Mouse (Mus musculus): Measurements from ENCODE around the gene Grwd1. TPM values are rescaled to one million over a fixed set of nuclear protein-coding genes. Genes with fewer than 3 reads are reported as not detected.

Grwd1 gene
- polyA plus RNA-seq, 1 experiment from 2014 or later, result 75.4 TPM

DNA sequence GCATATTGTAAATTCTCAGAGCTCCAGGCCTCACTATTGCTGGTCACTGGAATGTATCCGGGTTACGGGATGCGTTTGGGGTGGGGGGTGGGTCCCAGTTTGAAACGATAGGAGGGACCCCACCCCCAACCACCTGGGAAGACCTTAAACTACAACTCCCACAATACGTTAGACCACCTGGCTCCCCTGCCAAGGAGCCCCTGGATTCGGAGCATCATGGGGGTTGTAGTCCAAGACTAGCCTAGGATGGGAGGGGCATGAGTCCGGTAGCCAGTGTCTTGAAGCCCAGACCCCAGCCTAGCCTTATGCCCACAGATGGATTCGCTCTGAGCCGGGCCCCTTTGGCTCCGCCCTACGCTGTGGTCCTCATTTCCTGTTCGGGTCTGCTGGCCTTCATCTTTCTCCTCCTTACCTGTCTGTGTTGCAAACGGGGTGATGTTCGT is 44.6 kb downstream of the Grwd1 start:
- under 1% methylated on average over 14 of the region's 14 CpGs for WGBS
- Histone ChIP-seq H3K4me1 (replicated peaks) (peaks cover 27% of the 10 kb centered on the region), H3K27ac (peak overlapping the region; percentile 81), H3K9me3 (peaks cover 4% of the 10 kb centered on the region; the same call in 1 of the 2 replicates), H3K36me3 (peaks cover 38% of the 10 kb centered on the region), H3K4me2 (peak overlapping the region; percentile 94), H3K4me3 (replicated peaks) (peak overlapping the region; percentile 94), H3K9ac (replicated peaks) (peak overlapping the region; percentile 58), H3K27me3 (peaks cover 10% of the 10 kb centered on the region)
- ATAC-seq (ENCODE audit: insufficient number of reproducible peaks, insufficient read depth, low FRiP score, low TSS enrichment, low read depth), result peak; percentile 85

- Histone ChIP-seq H3K4me3 (replicated peaks) (peak overlapping the region; percentile 94), H3K27me3 (peaks cover 10% of the 10 kb centered on the region), H3K9ac (replicated peaks) (peak overlapping the region; percentile 88), H3K9me3 (peaks cover 4% of the 10 kb centered on the region; the same call in 1 of the 2 replicates), H3K36me3 (peaks cover 32% of the 10 kb centered on the region), H3K4me1 (replicated peaks) (peaks cover 27% of the 10 kb centered on the region), H3K4me2 (peak overlapping the region; percentile 94), H3K27ac (peak overlapping the region; percentile 81)
- ATAC-seq (ENCODE audit: insufficient number of reproducible peaks, insufficient read depth, low FRiP score, low TSS enrichment, low read depth), result peak; percentile 14; the same call in 1 of the 2 replicates
- WGBS, result 1% methylated on average over 40 of the region's 42 CpGs
Measured at GRCm38 (mm10) chr7:45785388-45786135, 45.2 kb downstream of the Grwd1 start.

- Histone ChIP-seq H3K4me3 (replicated peaks) (peak within 1 kb of the TSS; percentile 94), H3K27me3 (peaks cover 13% of the 10 kb centered on the region), H3K27ac (peak within 1 kb of the TSS; percentile 81), H3K4me1 (replicated peaks) (peaks cover 27% of the 10 kb centered on the region), H3K9ac (replicated peaks) (peak within 1 kb of the TSS; percentile 88), H3K4me2 (peak within 1 kb of the TSS; percentile 94), H3K9me3 (no peaks in the 10 kb centered on the region), H3K36me3 (peaks cover 24% of the 10 kb centered on the region)
- ATAC-seq (ENCODE audit: insufficient number of reproducible peaks, insufficient read depth, low FRiP score, low TSS enrichment, low read depth), result 0 out of 2 replicates have a peak, but pooled peaks have one; percentile 2
- 24% methylated on average over 20 of the region's 20 CpGs for WGBS
Measured at GRCm38 (mm10) chr7:45784524-45785372, 46.0 kb downstream of the Grwd1 start, which contains the start of gene Sult2b1. Sult2b1 (minus strand) TSS chr7:45784669.

- peaks cover 23% of the 10 kb centered on the region for H3K27me3 ChIP-seq
- H3K4me3 ChIP-seq (replicated peaks), result peak within 1 kb of the TSS; percentile 94
- H3K9ac ChIP-seq (replicated peaks), result peak within 1 kb of the TSS; percentile 76
- peak within 1 kb of the TSS; percentile 94 for H3K4me2 ChIP-seq
- 2% methylated on average over 38 of the region's 38 CpGs for whole genome bisulfite sequencing
- ATAC-seq (ENCODE audit: insufficient number of reproducible peaks, insufficient read depth, low FRiP score, low TSS enrichment, low read depth), result peak; percentile 2; the same call in 1 of the 2 replicates
- peak within 1 kb of the TSS; percentile 45; the same call in 1 of the 2 replicates for H3K27ac ChIP-seq
- no peaks in the 10 kb centered on the region for H3K9me3 ChIP-seq
- peaks cover 27% of the 10 kb centered on the region for H3K4me1 ChIP-seq (replicated peaks)
- H3K36me3 ChIP-seq, result peaks cover 13% of the 10 kb centered on the region
Measured at GRCm38 (mm10) chr7:45783511-45784091, 47.1 kb downstream of the Grwd1 start, which contains the start of gene Lmtk3. Lmtk3 (plus strand) TSS chr7:45783738.

- 79% methylated on average over 4 of the region's 4 CpGs for WGBS
- Histone ChIP-seq H3K9me3 (no peaks in the 10 kb centered on the region), H3K4me1 (replicated peaks) (peaks cover 23% of the 10 kb centered on the region), H3K4me2 (no peak overlapping the region), H3K4me3 (replicated peaks) (no peak overlapping the region), H3K27ac (no peak overlapping the region), H3K27me3 (peaks cover 29% of the 10 kb centered on the region), H3K36me3 (no peaks in the 10 kb centered on the region), H3K9ac (replicated peaks) (no peak overlapping the region)
- no peak for ATAC-seq (ENCODE audit: insufficient number of reproducible peaks, insufficient read depth, low FRiP score, low TSS enrichment, low read depth)
Measured at GRCm38 (mm10) chr7:45782271-45782670, 48.5 kb downstream of the Grwd1 start.

- Histone ChIP-seq H3K9ac (replicated peaks) (no peak overlapping the region), H3K27ac (no peak overlapping the region), H3K9me3 (no peaks in the 10 kb centered on the region), H3K36me3 (no peaks in the 10 kb centered on the region), H3K4me3 (replicated peaks) (no peak overlapping the region), H3K4me1 (replicated peaks) (peaks cover 4% of the 10 kb centered on the region), H3K4me2 (peak overlapping the region; percentile 28; the same call in 1 of the 2 replicates), H3K27me3 (peaks cover 35% of the 10 kb centered on the region)
- WGBS, result 25% methylated on average over 22 of the region's 22 CpGs
- ATAC-seq (ENCODE audit: insufficient number of reproducible peaks, insufficient read depth, low FRiP score, low TSS enrichment, low read depth), result no peak
Measured at GRCm38 (mm10) chr7:45779081-45779641, 51.6 kb downstream of the Grwd1 start.

- Histone ChIP-seq H3K9ac (replicated peaks) (no peak overlapping the region), H3K4me2 (no peak overlapping the region), H3K9me3 (no peaks in the 10 kb centered on the region), H3K36me3 (no peaks in the 10 kb centered on the region), H3K4me3 (replicated peaks) (no peak overlapping the region), H3K27ac (no peak overlapping the region), H3K4me1 (replicated peaks) (no peaks in the 10 kb centered on the region; the same call in 1 of the 2 replicates), H3K27me3 (peaks cover 31% of the 10 kb centered on the region)
- ATAC-seq (ENCODE audit: insufficient number of reproducible peaks, insufficient read depth, low FRiP score, low TSS enrichment, low read depth), result no peak
- 76% methylated on average over 7 of the region's 7 CpGs for WGBS
Measured at GRCm38 (mm10) chr7:45775237-45775636, 55.5 kb downstream of the Grwd1 start.

Other genes with a start within 250 kb of the Grwd1 start
- not detected in 2 replicates for gene Fgf21, start 215.5 kb downstream of the Grwd1 start, polyA plus RNA-seq (2016; fragmentation: Nextera tagmentation; extraction: Ambion mirVana)
- not detected in 2 replicates for gene Fut1, start 213.7 kb downstream of the Grwd1 start, polyA plus RNA-seq (2016; fragmentation: Nextera tagmentation; extraction: Ambion mirVana)
- 0.13 and 0.17 TPM in 2 replicates for gene Izumo1, start 209.1 kb downstream of the Grwd1 start, polyA plus RNA-seq (2016; fragmentation: Nextera tagmentation; extraction: Ambion mirVana)
- gene Rasip1, start 203.5 kb downstream of the Grwd1 start, polyA plus RNA-seq (2016; fragmentation: Nextera tagmentation; extraction: Ambion mirVana), result 11.7 and 13.4 TPM in 2 replicates
- gene Mamstr, start 191.0 kb downstream of the Grwd1 start, polyA plus RNA-seq (2016; fragmentation: Nextera tagmentation; extraction: Ambion mirVana), result 5.7 and 5.9 TPM in 2 replicates
- 0.15 TPM in 2 replicates for gene Fut2, start 164.6 kb downstream of the Grwd1 start, polyA plus RNA-seq (2016; fragmentation: Nextera tagmentation; extraction: Ambion mirVana)
- 0.13 and 0.23 TPM in 2 replicates for gene Ntn5, start 146.9 kb downstream of the Grwd1 start, polyA plus RNA-seq (2016; fragmentation: Nextera tagmentation; extraction: Ambion mirVana)
- 0.40 and 0.74 TPM in 2 replicates for gene Sec1, start 136.5 kb downstream of the Grwd1 start, polyA plus RNA-seq (2016; fragmentation: Nextera tagmentation; extraction: Ambion mirVana)
- gene Car11, start 131.1 kb downstream of the Grwd1 start, polyA plus RNA-seq (2016; fragmentation: Nextera tagmentation; extraction: Ambion mirVana), result 8.8 and 12.6 TPM in 2 replicates
- gene Dbp, start 125.9 kb downstream of the Grwd1 start, polyA plus RNA-seq (2016; fragmentation: Nextera tagmentation; extraction: Ambion mirVana), result 6.4 and 8.5 TPM in 2 replicates
- gene Rpl18, start 115.5 kb downstream of the Grwd1 start, polyA plus RNA-seq (2016; fragmentation: Nextera tagmentation; extraction: Ambion mirVana), result 990 and 1,038 TPM in 2 replicates
- 32.5 TPM in 2 replicates for gene Sphk2, start 112.9 kb downstream of the Grwd1 start, polyA plus RNA-seq (2016; fragmentation: Nextera tagmentation; extraction: Ambion mirVana)
- 1.0 and 1.3 TPM in 2 replicates for gene Fam83e, start 109.7 kb downstream of the Grwd1 start, polyA plus RNA-seq (2016; fragmentation: Nextera tagmentation; extraction: Ambion mirVana)
- gene Spaca4, start 105.1 kb downstream of the Grwd1 start, polyA plus RNA-seq (2016; fragmentation: Nextera tagmentation; extraction: Ambion mirVana), result not detected in 2 replicates
- gene Lmtk3, start 47.2 kb downstream of the Grwd1 start, polyA plus RNA-seq (2016; fragmentation: Nextera tagmentation; extraction: Ambion mirVana), result 3.4 and 4.9 TPM in 2 replicates
- 1.6 and 1.9 TPM in 2 replicates for gene Sult2b1, start 46.3 kb downstream of the Grwd1 start, polyA plus RNA-seq (2016; fragmentation: Nextera tagmentation; extraction: Ambion mirVana)
- gene Cyth2, start 16.4 kb downstream of the Grwd1 start, polyA plus RNA-seq (2016; fragmentation: Nextera tagmentation; extraction: Ambion mirVana), result 171 and 175 TPM in 2 replicates
- 1.6 and 2.2 TPM in 2 replicates for gene Kcnj14, start 6.2 kb downstream of the Grwd1 start, polyA plus RNA-seq (2016; fragmentation: Nextera tagmentation; extraction: Ambion mirVana)
- 50.0 and 65.6 TPM in 2 replicates for gene Kdelr1, start 41.8 kb upstream of the Grwd1 start, polyA plus RNA-seq (2016; fragmentation: Nextera tagmentation; extraction: Ambion mirVana)
- gene Grin2d, start 47.4 kb upstream of the Grwd1 start, polyA plus RNA-seq (2016; fragmentation: Nextera tagmentation; extraction: Ambion mirVana), result 0.35 and 0.37 TPM in 2 replicates
- 0.41 and 0.65 TPM in 2 replicates for gene Syngr4, start 65.8 kb upstream of the Grwd1 start, polyA plus RNA-seq (2016; fragmentation: Nextera tagmentation; extraction: Ambion mirVana)
- 5.0 and 6.0 TPM in 2 replicates for gene Tmem143, start 66.0 kb upstream of the Grwd1 start, polyA plus RNA-seq (2016; fragmentation: Nextera tagmentation; extraction: Ambion mirVana)
- 58.4 and 59.0 TPM in 2 replicates for gene Emp3, start 90.5 kb upstream of the Grwd1 start, polyA plus RNA-seq (2016; fragmentation: Nextera tagmentation; extraction: Ambion mirVana)
- 4.3 and 5.2 TPM in 2 replicates for gene Ccdc114, start 93.1 kb upstream of the Grwd1 start, polyA plus RNA-seq (2016; fragmentation: Nextera tagmentation; extraction: Ambion mirVana)
- 0.26 and 0.42 TPM in 2 replicates for gene Abcc6, start 199.4 kb upstream of the Grwd1 start, polyA plus RNA-seq (2016; fragmentation: Nextera tagmentation; extraction: Ambion mirVana)
- 22.3 and 24.9 TPM in 2 replicates for gene Nomo1, start 202.8 kb upstream of the Grwd1 start, polyA plus RNA-seq (2016; fragmentation: Nextera tagmentation; extraction: Ambion mirVana)

Measured in limb, embryonic 12.5 days (tissue).